Mouse (Mus musculus) T-helper 1 cell (primary cell): ENCODE data around the gene Prkn.

Experiments
- in situ Hi-C: fragments of 300-600 bp; cut with MboI, MseI; formaldehyde crosslinking; loops from one replicate; pipeline ENCODE4 v1.15.1; 2025; ENCODE audit warnings: high pct_unique_total_duplicates

The Prkn gene

DNA sequence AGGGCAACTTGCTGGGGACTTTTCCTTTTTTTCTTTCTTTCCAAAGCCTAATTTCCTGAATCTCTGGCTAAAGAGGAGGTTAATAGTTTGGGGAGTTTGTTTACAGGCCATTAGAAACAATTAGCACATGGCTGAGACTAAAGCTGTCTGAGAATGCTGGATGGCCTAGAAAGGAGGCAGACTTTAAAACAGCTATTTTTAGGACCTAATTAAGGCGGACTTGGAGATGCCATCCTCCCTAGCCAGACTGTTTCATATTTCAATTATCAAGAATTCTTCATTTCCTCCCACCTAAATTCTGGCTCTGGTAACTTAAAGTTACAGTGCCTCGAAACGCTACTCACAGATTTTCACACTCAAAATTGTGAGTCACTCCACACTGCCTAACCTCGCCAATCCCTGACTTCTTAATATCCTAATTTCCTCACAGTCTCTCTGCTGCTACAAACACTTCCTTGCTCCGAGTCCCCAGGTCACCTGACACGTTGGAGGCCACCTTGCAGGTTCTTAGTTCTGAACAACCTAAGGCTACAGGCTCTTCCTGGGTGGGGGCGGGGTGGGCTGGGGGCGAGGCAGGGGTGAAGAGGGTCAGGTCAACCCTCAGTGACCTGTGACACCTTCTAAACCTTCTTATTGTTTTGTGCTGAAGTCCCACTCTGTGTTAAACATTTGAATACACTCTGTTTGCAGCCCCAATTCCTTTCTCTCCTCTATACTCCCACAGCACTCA lies 674.0 kb downstream of the Prkn start:
- in situ Hi-C loops, result no loop called here

DNA sequence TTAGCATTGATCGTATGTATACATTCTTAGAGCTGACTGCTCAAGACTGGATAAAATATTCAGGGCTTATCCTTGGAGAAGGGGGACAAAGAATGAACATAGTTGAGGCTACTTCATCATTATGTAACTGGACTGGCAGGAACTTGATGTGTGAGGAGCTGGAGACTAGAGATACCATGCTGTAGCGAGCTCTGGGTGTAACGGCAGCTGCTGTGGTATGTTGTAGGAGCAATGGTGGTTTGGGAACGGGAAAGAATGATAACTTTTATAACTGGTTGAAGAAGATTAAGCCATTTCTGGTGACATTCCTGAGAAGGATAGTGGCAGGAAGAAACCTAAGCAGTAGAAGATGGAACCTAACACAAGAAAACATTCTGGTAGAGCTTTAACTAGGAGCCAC lies 675.4 kb downstream of the Prkn start:
- in situ Hi-C loops, result no loop called here

DNA sequence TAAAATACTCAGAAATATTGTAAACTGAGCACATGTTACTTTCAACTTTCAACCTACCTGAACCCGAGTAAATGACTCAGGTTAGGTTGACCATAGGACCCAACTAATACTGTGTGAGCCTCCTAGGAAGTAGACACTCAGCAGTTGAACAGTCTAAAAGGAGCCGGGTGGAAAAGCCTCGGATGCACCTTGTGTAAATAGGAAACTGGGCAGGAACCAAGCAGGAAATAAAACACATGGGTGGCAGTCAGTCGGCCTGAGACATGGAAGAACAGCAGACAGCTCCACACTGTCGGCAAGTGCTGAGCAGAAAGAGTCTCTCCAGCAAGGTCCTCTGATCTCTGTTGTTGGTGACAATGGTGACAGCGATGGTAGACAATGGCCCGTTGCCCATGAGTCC lies 676.0 kb downstream of the Prkn start:
- in situ Hi-C loops, result no loop called here

DNA sequence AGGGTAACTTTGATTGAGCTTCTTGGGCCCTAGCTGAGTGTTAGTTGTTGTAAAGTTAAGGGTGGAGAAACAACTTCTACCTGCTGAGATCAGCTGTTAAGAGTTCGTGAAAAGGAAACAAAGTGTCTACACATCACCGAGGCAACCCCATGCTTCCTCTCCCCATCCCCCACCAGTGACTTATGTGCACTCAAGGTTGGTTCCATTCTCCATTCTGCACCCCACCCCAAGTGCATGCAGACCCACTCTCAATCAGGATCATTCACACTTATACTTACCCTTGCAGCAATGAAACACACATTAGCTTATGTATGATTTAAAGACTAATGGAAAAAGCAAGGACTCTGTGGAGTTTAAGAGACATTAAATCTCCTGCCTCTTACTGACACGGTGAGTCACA lies 691.9 kb downstream of the Prkn start:
- in situ Hi-C loops, result no loop called here

DNA sequence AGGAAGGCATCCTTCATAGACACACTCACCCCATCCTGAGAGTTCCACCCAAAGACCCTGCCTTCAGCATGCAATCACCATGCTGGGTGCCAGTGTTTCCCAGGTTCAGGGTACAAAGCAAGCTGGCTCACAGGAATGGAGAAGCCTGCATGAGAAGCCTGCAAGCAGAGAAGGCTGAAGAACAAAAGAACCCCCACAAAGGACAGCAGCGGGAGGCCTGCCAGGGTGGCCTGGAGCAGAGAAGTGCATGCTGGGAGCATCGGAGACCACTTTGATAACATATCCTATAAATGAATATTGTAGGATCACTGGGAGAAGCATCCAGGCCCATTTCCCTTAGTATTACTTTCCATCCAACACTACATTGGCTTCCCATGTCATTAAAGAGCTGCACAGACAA lies 692.6 kb downstream of the Prkn start:
- in situ Hi-C loops, result no loop called here

DNA sequence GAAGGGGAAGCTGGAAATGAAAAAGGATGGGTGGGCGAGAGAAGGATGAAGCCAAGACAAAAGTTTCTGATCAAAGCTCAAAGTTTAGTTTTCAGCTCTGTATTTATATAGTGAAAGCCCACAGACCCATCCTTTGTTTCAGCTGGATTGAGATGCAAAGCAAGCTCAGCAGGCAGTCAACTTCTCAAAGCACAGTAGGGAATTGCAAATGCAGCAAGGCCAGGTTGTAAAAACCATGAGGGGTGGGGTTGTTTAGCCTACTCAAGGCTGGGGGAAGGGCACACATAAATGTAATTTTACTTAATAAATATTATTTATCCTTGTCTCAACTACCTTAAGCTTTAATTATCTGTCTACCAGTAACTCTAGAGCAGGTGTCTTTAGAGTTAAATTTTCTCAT lies 693.7 kb downstream of the Prkn start:
- in situ Hi-C loops, result no loop called here

DNA sequence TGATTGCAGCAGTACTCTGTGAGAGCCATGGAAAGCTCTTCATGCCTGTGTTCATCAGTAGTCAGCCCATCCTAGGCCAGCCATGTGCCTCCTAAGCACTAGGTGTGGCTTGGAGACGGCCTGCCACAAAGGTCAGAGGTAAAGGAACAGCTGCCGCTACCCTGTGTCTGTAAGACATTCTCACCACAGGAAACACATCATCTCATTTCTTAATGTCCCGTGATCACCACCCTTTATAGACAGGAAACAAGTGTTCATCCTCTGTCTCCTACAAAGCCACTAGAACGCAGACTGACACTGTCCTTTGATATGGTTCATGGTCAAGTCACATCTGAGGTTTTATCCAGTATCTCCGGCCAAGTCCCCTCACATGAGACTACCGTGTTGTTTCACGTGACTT lies 698.6 kb downstream of the Prkn start:
- in situ Hi-C loops, result no loop called here

DNA sequence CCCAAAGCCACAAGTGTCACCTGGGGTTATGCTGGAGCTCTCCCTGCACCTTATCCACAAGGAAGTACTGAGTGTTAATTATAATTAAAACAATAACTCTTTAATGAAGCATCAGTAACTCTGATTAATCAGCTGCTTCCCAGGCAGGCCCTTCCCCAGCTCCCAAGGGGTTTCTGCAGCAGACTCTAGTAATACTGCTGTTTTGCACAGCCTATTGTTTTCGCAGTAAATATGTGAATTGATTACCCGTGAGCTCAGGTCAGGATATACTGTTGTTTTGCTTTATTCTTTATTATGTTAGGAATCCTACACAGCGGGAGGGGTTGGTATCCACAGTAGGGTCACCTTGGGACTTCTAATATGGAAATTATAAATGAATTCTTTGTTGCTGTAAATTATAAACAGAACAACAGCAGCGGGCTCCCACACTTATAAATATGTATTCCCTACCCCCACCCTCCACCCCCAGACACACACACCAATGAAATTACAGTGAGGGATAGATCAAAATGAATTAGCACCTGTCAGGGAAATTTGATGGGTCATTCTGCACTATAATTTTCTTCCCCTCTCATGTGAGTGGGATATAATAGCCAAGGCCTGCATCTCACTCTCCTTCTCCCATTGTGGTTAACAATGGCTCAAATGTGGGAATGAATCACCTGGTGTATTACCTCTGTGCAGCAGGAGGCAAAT lies 701.9 kb downstream of the Prkn start:
- in situ Hi-C loops, result no loop called here

DNA sequence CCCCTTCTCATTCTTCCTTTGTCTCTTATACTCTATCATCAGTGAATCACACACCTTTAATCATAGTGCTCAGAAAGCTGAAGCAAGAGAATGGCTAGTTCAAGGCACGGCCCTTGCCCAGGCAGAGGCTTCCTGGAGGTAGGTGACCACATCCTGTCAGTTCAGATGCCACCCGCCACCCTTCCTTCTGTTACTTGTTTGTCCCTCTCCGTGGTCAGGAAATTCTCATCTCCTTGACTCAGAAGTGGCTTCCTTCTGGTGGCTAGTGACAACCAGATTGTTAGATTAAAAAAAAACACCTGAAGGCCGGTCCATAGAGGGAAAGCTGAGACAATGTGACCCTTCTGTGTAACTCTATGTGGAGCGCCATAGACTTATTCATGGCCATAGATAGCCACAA lies 710.4 kb downstream of the Prkn start:
- in situ Hi-C loops, result no loop called here

DNA sequence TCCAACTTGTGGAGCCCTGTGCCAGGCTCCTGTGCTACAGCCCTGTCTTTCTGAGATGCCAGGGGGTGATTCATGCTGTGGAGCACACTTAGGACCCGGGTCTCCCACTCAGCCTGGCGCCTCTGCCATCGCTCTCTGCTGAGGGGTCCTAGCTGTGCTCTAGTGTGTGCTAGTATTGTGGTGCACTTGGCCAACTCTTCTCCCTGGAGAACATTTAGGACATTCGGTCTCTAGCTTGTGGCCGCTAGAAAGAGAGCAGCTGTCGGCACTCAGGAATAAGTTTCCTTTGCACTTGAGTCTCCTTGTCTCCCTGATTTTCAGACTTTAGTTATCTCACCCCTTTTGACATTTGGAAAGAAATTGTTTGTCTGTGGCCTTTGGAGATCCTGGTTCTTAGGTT lies 725.5 kb downstream of the Prkn start:
- in situ Hi-C loops, result no loop called here

DNA sequence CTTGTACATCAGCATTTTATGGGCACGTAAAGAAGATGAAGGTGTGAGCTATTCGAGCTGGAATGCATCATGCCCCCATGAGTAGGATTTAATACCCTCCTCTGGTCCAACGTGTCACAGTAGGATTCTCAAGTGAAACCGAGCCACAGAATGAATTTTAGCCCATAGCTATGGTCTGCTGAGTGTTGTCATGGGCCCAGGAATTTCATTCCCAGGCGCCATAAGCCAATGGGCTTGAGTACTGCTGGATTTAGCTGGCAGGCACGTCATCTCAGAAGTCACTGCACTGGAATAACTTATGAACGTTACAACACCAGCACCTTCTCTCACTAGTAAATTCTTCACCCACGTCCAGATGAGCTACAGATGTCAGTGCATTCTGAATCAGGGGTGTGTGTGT lies 730.2 kb downstream of the Prkn start:
- in situ Hi-C loops, result no loop called here

DNA sequence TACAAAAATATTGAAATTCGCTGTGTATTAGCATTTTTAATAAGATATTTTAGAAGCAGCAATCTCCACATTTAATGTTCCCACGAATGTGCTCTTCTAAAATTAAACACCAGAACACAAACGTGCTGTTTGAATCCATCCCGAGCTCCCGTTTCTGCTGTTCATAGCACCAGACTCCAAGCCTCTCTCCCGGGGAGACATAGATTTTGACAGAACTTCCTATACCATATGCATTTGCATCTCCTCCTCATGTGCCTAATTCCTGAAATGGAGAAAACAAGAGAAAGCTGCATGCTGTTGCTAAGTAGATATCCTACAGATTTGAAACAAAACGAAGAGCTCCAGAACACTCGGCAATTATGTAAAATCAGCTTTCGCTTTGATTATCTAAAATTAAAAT lies 733.5 kb downstream of the Prkn start:
- in situ Hi-C loops, result no loop called here

DNA sequence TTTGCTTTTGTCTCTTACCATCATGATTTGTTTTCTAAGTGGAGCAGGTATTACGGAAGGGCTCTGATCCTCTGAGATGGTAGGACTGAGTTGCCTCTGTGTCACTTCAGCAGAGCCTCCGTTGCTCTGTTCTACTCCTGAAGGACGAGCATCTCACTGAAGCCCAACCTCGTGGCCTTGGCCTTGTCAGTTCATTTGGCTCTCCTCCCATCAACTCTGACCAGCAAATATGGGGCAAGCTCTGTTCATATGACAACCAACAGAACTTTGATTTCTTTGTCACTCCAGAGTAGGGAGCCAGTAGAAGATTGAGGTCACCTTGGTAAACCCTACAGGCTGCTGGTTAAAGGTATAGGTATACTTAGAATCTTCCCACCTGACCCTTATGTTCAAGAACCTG lies 745.3 kb downstream of the Prkn start:
- in situ Hi-C loops, result no loop called here

DNA sequence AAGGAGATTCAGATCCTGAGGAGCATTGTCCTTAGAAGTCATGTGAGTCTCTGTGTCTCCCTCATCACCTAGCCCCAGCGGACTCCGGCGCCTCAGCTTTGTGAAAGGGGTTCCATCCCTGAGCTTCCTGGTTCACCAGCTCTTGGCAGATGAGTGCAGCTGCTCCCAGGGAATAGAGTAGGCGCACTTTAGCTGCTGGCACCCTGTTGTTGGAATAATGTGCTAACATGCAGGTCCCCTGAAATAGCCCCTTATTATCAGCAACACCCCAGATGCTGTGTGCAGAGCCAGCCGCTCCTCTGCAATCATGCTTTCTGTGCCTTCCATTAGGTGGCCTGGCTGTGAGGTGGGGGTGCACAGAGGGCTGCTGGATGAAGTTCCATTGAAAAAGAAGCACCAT lies 767.7 kb downstream of the Prkn start:
- in situ Hi-C loops, result no loop called here

DNA sequence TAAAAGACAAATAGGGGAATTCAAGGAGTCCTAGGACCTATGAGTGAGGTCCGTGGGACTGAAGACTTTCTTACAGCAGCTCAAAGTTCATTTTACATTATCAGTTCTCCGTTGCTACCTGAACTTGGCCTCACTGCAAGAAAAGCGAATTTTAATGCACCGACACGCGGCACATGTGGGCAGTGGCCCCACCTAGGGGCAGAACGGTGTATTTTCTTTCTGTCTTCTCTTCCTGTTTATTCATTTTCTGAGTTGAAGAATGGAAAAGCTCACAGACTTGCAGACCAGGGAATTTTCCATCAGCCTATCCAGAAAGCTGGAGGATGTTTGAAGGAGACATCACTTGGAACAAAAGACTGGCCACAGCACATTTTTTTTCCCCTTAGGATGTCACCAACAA lies 771.3 kb downstream of the Prkn start:
- in situ Hi-C loops, result no loop called here

DNA sequence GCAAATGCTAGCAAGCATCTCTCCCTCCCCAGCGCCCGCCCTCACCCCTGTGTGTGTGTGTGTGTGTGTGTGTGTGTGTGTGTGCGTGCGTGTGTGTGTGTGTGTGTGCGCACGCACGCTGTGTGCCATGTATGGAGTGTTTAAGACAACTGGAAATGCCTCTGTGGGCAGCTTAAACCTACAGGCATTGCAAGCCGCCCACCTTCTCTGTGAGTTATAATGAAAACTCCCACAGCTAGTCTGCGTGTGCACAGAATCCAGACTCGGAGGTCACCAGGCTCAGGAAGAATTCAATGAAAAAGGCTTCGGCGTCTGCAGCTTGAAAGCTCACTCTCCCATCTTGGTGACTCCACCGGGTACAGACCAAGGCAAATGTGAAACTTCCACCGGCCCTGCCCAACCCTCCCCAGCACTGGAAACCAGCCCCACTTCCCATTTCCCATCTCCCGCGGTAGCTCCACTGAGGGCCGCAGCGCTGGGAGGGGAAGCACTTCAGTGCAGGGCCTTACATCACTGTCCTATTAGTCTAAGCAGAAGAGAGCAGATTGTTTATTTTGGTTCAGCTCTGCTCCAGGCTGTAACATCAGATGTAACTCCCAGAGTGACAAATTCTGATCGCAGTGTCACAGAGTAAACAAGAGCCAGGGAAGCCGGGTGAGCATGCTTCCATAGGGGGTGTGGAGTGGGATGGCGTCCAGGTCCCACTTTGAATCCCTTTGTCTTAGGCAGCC lies 772.8 kb downstream of the Prkn start:
- in situ Hi-C loops, result no loop called here

DNA sequence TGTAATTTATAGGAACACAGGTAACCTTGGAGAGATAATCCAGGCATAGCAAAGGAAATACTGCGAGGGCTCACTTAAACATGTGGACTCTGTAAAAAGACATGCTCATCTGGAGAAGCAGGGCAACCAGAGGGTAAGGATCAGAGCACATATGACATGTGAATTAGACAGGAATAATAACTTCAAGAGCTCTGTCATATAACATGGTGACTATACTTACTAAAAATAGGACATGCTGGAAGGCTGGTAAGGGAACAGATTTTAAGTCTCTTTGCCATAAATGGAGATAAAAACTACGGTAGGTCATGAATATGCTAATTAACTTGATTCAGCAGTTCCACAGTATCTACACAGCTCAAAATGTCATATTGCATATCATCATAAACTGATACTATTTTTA lies 777.4 kb downstream of the Prkn start:
- in situ Hi-C loops, result no loop called here

DNA sequence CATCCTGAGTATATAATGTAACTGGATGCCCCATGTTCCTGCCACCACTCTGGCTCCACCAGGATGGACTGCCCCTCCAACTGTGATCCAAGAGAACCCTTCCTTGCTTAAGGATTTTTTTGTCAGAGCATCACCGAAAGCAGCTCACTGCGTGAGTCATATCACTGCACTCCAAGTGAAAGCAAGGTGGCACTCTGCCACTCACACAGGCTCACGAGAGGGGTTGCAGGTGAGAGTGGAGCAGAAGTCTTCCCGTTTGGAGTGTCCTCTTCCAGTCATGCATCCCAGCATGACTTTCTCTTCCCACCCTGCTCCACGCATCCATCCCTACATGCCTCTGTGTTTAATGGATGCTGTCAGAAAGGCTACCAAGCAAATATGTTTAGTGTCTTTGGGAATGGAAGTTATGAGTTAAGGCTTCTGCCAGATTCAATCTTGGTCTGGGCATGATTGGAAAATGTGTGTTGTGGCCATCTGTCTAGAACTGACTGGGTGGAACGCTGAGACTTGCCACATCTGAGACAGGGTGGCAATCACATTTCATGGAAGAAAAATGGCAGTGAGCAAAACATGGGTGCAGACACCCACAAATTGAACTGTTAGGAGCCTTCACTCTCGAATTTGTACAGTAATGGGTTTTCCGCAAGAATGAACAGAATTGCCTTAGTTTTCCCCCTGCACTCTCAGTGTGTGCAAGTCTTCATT lies 778.9 kb downstream of the Prkn start:
- in situ Hi-C loops, result no loop called here

DNA sequence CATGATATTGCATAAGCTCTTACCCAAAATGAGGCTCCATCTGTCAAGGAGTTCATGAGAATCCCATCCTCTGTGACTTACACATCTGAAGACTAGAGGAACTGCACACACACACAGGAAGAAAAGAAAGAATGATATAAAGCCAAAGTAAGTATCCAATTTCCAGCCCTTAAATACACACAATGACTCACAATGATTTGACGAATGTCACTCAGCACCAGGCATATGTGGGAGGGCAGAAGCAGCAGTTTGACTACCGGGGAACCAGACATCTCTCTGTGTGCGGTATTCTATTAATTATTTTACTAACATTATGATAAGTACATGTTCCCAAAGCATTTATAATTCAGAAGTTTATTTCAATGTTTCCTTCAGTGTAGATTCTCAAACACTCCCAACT lies 780.6 kb downstream of the Prkn start:
- in situ Hi-C loops, result no loop called here

DNA sequence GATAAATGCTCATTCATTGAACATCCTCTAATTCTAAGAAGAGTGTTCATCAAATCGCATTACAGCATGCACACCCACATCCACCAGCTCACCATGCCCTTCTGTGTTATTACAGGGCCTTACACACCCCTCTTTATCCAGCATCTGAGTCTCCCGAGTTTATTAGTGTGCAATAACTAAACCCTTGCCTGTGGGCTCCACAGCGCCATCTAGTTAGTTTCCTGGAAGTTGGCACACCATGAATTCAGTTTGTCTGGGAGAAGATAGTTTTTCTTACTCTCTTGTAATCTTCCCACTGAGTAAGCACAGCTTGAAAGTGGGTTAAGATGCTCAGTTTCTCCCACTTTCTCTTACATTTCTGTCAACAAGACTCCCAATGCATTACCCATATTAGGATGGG lies 781.3 kb downstream of the Prkn start:
- in situ Hi-C loops, result no loop called here

DNA sequence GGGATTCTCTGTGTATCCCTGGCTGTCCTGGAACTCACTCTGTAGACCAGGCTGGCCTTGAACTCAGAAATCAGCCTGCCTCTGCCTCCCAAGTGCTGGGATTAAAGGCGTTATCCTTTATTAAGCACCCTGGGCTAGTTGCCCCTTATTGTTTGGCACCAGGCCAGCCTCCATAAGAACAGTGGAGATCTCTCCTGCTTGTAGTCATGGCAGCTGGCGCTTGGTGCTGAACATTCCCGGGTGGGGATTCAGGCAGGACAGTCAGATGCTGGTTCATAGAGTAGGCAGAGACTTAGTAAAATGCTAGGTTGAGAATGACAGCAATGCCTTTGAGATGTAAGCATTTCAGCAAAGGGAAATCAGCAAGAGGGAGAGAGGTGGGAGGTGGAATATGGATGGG lies 786.1 kb downstream of the Prkn start:
- in situ Hi-C loops, result no loop called here

DNA sequence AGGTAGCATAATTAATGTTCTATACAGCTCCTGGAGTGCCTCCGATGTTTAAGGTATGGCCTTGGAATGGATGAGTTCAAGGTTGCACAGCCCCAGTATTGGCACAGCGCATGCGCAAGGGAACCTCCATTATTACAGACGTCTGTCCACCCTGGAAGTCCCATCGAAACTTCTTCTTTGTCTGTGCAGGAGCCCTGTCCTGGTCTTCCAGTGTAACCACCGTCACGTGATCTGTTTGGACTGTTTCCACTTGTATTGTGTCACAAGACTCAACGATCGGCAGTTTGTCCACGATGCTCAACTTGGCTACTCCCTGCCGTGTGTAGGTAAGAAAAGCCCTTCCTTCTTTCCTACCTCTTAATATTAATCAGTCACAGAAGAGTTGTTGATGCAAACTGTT lies 794.9 kb downstream of the Prkn start:
- in situ Hi-C loops, result no loop called here
